Mouse (Mus musculus): ENCODE data around the gene Rnase2b.
A peak's percentile ranks its signal among the peaks of the same experiment; 100 is the strongest.

GRCm38 (mm10) chr14:51128775-51129623, 33.1 kb upstream of the Rnase2b start:
- TF ChIP-seq POLR2A (IDR thresholded peaks at IDR 0.05; ENCODE audit: low read depth, low read length) (peak; percentile 64), CTCF (IDR thresholded peaks at IDR 0.05; ENCODE audit: extremely low read depth, insufficient read depth, insufficient read length, insufficient replicate concordance) (no peak)
